Mouse (Mus musculus): ENCODE results near the gene Itpr2.

Itpr2 gene

DNA sequence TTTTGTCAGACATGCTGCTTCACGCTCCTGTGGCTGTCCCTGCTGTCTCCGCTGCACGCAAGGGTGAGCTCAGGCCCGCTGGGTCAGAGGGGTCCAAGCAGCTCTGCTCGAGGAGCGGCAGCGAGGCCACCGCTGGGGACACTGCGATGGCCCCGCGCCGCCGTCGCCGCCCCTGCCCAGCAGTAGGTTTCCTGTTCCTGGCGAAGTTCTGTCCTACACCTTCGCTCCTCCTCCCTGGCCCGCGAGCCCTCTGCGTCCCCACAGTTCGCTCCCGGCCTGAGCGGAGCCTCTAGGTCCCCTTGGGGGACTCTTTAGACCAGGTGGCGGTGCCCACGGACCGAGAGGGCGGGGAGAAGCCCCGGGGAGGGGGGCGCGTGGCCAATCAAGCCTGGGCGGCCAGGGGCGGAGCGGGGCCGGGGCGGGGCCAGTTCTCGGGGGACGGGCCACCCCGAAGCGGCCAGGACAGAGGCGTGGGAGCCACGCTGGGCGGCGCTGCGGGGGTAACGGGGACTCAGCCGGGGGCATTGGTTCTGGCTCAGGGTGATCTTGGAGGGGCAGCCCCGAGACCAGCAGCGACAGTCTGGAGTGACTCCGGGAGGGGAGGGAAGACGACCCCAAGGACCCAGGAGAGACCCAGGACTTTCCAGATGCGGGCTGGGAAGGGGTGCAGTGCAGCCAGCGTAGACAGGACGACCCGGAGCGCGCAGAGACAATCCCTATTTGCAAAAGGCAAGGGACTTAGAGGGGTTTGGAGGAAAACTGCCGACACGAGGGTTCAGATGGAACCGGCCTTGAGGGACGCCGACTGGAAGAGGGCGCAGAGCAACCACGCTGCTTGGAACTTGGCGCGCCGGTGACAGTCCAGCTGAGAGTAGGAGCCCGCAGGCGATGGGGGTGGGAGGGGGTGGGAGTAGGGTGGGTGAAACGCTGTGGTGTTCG is at the start of gene Itpr2:
Gene Itpr2, minus strand, starts transcription at position 358 of the 939 bp plus-strand sequence.
- peak; percentile 94 to 97 for DNase-seq

DNA sequence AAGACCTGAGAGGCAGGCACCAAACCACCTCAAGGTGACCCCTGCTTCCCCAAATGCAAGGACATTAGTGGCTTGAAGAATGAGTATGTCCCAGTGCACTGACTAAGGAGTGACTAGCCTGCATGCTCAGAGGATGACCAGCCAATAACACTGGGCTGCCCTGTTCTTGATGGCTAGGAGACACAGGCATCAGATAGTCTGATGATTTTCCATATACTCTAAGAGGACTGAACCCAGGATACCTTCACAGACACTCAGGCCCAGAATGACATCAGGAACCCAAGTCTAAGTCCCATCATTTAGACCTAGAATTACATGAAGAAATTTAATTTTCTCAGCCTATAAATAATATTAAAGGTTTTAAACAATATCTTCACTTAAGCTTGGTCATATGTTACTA is 49.3 kb upstream of the Itpr2 start:
- DNase-seq = no peak

DNA sequence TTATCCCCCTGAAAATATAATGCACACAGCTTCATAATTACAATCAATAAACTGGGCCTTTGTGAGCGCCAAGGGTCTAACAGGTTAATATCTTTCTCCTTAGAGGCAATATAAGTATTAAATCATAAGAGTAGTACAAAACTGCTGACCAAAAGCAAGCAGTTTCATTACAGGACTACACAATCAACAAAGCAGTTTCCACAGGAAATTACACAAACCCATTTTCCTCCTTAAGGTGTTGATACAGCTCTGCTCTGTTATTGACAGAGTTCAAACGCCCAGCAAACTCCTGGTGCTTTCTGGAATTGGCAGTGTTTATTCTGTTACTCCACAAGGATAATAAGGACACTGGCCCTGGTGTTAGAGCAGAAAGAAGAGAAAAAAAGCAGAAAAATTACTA is 48.4 kb upstream of the Itpr2 start:
- no peak for DNase-seq

DNA sequence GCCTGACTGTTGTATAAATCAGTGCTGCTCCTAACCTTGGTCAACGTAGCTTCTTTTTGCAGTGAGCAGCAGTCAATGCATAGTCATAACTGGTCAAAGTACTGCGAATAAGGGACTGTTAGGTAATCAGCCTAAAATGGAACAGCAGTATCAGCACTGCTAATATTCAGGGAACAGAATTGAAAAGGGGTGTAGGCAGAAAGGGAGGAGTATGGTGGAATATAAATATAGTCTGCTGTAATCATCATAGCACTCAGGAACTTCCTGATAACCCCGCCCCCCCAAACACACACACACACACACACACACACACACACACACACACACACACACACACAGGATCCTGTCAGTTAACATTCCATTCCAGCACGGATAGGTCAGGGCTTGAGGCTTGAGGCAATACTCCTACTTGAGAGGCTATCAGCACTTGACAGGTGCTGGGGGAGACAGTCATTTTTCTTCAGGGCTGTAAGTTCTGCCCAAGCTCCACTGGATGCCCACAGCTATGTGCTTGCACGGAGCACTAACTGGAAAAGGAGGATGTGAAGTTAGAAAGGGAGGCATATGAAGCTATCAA is 43.4 kb upstream of the Itpr2 start:
- no peak for DNase-seq

DNA sequence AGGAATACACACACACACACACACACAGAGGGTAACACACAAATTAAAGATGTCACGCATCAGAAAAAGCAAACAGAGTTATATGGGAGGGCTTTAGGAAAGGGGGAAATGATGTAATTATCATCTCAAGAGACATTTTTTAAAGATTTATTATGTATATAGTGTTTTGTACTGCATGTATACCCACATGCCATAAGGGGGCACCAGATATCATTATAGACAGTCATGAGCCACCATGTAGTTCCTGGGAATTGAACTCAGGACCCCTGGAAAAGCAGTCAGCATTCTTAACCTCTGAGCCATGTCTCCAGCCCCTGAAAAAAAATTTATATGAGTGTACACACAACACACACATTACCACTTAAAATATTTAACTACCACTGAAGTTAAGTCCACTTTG is 42.6 kb upstream of the Itpr2 start:
- no peak for DNase-seq

DNA sequence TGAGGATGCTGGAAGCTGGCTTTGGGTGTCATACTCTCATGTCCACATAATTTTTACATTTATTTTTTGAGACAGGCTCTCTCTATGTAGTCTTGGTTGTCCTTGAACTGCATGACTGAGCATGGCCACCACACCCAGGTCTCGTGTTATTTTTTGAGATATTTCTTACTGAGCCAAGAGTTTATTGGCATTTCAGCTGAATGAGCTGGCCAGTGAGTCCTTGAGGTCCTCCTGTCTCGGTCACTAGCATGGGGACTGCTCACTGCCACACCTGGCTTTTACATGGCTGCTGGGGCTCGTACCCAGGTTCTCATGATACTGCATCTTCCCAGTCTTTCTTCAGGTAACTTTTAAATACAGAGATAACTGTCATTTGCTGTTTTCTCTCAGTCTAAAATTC is 38.4 kb upstream of the Itpr2 start:
- no peak for DNase-seq

DNA sequence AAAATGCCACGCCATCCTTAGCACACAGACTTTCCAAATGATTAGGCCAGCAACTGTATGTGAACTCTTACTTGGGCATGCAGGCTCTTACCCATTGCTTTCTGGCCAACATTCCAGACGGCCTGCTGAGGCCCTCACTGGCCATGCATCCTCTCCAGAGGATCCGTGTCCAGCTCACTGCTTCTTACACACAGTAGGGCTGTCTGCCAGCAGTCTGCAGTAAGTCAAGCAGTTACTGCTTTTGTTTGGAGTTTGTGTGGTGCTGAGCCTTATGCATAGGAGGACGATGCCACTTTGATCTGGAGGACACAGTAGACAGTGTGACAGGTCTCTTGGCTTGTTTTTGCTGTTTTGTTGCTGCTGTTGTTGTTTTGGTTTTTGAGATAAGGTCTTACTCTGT is 36.6 kb upstream of the Itpr2 start:
- DNase-seq = no peak

DNA sequence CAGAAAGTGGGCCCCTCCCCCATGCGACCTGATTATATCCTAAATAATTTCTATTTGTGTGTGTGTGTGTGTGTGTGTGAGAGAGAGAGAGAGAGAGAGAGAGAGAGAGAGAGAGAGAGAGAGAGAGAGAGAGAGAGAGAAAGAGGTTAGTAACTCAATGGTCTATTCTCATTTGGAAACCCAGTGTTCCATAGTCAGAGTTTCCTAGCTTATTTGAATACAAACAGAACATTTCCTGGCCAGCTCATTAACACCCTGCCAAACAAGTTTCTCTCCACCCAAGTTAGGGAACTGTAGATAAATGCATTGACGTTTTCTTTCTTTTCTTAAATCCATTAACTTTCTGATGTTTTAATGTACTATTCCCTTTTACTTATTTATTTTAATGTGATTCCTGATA is 36.0 kb upstream of the Itpr2 start:
- no peak for DNase-seq

DNA sequence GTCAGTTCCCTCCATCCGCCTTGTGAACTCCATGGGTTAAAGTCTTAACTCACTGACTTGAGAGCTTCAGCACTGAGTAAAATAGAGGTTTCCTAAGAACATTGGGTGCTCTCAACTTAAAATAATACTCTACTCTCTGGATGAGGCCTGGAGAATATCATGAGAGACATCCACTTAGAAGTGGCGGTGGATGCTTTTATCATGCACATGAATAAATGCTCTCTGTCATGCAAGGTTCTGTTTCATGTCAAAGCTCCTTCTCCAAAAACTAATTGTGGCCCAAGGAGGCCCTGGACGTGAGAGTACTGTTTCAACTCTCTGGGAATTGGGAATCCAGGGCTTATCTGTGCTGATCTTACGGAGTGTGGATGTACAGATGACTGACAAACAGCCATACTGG is 35.1 kb upstream of the Itpr2 start:
- no peak for DNase-seq

DNA sequence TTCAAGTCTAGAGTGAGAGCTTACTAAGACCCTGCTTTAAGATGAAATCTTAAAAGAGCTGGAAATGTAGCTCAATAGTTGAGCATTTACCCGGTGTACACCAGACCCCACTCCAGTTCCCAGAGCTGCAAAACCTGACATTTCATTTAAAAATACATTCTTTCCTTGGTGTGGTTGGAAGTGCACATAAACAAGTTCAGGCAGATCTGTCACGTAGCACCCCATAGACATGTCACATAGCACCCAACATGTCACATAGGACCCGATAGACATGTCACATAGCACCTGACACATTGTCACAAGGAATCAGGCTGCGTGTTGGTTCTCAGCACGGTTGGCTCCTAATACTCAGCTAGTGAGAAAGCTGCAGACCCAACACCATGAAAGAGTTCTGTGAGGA is 33.5 kb upstream of the Itpr2 start:
- no peak for DNase-seq

DNA sequence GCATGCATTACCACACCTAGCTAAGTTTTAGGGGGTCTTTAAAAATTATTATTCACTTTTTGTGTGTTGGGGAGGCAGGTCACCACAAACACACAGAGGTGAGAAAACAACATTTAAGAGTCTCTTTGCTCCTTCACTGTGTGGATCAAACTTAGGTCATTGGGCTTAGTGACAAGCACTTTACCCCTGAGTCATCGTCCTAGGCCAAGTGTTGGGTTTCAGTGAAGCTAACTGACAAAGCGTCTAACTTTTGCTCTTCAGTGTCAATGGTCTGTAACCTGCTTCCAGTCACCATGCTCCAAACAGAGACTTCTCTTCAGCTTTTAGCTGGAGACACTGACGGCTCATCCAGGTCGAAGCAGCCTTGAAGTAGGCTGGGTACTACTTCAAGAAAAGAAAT is 31.1 kb upstream of the Itpr2 start:
- DNase-seq = no peak

DNA sequence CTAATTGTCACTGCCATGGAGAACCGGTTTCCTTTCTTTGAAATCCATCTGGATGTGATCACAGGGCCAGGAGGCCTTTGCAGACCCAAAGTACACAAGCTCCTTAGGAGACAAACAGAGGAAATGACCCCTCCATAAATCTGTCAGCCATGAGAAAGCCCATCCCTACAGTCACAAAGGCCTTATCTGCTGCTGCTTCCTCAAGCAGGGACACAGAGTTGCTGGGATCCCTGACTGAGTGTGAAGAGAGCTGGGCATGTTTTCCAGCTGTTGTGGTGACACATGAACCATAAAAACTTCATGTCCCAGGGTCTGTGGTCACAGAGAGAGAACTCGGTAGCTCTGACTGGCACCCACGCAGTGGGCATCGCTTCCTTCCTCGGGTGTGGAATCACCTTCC is 28.7 kb upstream of the Itpr2 start:
- DNase-seq = peak; percentile 38 to 63

DNA sequence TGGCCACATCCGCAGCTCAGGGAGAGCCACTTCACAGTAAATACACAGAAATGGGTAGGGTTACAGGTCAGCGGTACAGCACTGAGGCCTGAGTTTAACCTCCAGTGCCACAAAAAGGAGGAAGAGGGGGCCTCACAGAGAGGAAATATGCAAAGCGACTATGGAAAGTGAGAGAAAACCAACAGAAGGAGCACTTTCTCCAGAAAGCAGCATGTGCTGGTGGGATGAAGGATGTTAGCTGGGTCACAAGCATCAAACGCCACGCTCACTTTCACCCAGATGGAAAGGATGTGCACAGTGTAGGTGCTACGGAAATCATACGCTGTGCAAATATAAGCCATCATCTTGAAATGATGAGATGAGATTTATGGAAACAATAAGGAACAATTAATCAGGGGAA is 28.3 kb upstream of the Itpr2 start:
- DNase-seq = peak in 1 of 2 experiments; percentile 7

DNA sequence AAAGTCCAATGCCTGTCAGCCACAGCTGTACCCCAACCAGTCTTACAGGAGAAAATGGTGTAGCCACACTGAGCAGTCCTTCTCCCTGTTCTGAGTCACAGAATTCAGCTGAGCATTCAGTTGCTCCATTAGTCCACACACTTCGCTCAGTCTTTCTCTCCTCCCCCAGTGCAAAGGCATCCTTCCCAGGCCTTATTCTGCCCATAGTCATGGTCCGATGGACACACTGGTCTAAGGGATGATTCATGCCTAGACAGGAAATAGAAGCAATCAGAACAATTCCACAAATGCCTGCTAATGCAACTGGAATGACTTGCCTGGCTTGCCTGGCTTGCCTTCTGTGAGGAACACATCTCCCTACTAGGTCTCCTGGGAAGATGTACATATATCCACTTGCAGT is 25.5 kb upstream of the Itpr2 start:
- DNase-seq = no peak

DNA sequence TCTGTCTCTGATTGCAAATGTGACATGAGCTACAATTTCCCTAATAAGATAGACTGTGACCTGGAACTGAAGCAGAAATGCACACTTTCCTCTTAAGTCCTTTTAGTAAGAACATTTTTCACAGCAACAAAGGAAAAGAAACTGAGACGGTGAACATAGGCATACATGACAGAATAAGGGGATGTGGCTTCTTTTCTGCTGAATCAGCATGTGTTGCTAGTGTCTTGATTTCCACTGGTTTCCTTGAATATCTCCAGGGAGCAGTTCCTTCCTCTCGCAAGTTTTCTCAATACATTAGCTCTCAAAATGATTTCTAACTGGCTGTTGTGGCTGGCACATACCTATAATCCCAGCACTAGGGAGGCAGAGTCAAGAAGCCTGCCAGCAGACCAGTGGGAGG is 23.5 kb upstream of the Itpr2 start:
- no peak for DNase-seq

DNA sequence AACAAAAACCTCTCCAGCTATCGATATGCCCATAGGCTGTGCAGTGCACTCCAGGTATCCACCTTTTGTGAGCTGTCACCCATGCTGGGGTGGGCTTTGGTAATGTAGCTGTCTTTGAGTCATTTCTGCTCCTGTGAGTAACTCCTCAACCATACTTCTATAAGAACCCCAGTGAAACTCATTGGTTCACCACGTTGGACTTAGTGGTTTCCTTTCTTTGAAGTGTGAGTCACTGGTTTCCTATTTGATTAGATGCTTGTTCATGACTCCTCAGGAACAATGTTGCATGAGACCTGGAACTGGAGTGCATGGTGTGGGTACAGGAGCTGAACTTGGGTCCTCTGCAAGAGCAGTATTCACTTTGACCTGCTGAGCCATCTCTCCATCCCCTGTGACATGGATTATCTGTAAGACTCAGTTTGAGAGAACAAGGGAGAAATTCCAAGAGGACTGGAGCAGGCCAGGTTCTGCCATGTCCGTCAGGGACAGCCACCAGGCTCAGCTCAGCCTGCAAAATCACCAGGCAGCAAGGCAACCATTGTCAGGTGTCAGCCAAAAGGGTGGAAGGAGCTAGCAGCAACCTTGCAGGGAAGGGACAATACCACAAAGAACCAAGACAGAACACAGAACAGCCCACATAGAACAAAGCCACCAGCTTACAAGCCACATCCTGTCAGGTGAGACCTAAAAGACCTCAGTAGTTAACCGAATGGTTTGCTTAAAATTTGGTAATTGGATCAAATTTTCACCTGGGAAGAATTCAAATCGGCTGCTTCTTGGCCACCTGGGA is 19.6 kb upstream of the Itpr2 start:
- no peak for DNase-seq

DNA sequence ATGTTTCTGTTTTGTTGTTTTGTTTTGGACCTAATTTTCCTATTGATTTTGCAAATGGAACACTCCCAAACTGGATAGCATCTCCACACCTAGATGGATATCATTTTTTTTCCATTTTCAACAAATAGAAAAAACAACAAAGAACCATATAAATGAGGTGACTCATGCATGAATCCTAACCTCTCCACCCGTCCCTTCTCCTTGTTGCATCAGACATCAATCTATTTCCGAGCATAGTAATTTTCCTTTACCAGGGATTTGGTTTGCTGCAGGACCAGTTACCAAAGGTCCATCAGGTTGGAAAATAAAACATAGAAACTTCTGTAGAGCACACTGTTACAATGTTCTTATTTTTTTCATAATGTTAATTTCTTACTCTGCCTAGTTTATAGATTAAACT is 17.0 kb upstream of the Itpr2 start:
- no peak for DNase-seq

DNA sequence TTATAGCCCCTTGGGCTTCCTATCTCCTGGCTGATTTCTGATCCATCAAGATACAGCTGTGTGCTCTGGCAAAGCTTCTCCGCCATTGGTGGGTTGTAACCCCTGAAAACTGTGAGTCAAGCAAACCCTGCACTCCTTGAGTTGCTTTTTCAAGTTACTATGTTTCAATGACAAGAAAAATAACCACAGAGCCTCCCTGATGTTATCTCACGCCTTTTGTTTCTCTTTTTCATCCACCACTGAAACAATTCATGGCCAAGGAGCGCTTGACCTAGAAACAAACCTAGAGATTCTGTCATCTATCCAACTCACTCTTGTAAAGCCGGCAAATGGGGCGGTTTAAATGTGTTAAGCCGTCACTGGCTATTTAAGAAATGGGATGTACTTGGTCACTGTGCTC is 13.9 kb upstream of the Itpr2 start:
- no peak for DNase-seq

DNA sequence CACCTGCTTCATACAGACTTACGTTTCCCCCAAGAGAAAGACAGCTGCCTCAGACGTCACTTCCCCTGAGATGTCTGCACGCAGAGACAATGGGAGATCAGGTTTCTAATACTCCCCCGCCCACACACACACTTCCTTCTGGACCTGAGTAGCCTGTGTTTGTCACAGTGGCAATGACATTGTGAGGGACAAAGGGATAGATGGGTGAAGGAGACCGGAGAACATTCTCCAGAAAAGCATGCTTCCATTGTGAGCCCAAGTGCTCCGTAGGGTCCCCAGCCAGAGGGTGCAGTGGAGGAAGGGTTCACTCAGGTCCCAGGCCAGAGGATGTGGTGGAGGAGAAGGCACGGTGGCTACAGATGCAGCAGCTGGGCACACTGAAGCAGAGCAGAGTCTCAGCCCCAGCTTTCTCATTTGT is 12.5 kb upstream of the Itpr2 start:
- no peak for DNase-seq

DNA sequence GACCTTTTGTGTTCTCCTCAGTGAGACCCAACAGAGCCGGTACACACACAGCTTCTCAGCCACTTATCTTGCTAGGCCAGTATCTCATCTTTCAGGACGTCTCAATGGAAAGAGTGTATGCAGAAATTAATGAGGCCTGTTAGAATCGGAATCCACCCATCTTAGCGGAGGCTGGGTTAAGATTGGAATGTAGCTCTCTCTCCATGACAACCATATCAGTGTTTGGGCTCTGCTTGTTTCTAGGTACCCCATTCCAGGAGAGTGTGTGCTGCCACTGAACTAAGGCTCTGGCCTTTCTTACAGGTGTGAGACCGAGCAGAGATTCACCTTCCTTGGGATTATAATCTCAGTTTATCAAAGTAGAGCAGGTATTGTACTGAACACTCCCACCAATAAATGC is 11.9 kb upstream of the Itpr2 start:
- DNase-seq = no peak

DNA sequence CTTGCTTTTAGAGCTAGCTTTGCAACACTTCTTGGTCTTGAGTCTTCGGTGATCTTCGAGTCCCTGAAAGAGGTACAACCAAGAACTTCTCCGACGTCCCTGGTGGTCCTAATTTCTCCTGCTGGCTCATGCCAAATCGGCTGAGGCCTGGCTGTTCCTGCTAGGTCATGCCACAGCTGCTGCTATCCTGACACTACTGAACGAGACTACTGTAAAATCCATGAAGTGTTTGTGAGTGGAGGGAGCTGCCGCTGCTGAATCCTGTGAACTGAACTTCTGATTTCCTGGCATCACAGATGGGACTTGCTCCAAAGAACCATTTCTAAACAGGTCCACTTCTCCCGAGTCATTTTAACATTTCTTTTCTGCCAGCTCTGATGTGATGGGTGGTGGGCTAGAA is 11.4 kb upstream of the Itpr2 start:
- DNase-seq = no peak

DNA sequence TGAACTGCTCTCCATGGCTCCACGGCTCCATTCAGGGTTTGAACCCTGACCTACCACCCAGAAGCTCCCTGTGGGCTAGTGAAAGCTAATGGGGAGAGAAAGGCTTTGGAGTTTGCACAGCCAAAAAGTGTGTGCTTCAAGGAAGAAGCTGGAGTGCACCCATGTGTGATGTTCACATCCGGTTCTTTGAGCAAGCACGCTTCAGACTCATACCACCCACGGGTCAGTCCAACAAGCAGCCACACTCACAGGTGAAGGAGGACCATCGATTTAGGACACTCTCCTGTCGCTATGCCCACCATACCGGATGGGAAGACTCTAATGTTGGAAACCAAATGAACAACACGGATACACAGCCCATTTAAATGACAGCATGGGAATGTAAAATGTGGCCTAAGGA is 9.5 kb upstream of the Itpr2 start:
- no peak for DNase-seq

DNA sequence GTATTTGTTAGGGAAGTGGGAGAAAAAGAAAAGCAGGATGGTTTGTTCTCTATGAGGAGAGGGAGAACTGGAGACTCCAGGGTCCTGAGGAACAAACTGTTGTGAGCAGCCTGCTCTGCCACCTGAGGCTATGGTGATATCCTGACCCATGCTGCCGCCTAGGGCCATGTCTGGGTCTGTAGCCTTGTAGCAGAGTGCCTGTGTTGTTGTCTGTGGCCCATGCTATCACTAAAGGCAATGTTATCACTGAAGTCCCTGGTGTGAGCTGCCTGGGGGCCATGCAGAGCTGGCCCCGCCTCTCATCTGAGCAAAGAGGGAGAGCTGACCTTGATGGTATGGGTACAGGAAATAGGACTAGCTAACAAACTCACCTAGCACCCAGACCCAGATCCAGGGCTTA is 7.9 kb upstream of the Itpr2 start:
- DNase-seq = no peak

DNA sequence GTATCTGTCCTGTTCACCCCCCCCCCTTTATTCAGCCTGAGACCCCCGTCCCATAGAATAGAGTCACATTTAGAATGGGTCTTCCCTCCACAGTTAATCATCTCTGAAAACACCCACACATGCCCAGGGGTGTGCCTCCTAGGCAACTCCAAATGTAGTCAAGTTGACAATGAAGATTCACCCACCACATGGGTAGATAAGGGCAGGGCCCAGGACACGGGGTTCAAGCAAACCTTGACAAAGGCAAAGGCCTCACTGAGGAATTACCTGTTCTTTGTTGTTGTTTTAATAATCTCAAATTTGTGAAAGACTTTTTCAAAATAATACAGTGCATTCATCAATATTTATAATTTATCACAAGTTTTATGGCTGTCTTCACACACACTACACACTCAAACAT is 2.4 kb upstream of the Itpr2 start:
- no peak for DNase-seq
